Mouse (Mus musculus) Patski (cell line): Measurements from ENCODE around the gene Polrmt. TPM values are rescaled to one million over a fixed set of nuclear protein-coding genes. Genes with fewer than 3 reads are reported as not detected.

Experiments used
- ATAC-seq: fragments of 100-300 bp; one replicate; pipeline ENCODE4 v1.8.0; 2021
- CTCF ChIA-PET: fragments of 350-600 bp; sonication (Branson Sonifier 250); formaldehyde crosslinking; loops from one replicate; lab custom pipeline; 2022; ENCODE audit warnings: inconsistent platforms; lab: Charles Lee
- POLR2A ChIA-PET: fragments of 350-600 bp; sonication (Branson Sonifier 250); formaldehyde crosslinking; loops from one replicate; lab custom pipeline; 2022; ENCODE audit warnings: antibody characterized with exemption, inconsistent platforms; lab: Charles Lee
- DNase-seq: peaks from one replicate; pipeline ENCODE4 v3.0.0-alpha.2; 2011; ENCODE audit warnings: low read depth, low spot score
- H3K27me3 ChIP-seq: fragments of 371-371 bp; one replicate; pipeline ENCODE4 v1.5.1; 2021
- CTCF ChIP-seq: fragments of 100-300 bp; IDR thresholded peaks from one replicate; pipeline ENCODE4 v1.5.1; 2021
- in situ Hi-C: fragments of 300-500 bp; cut with MboI; formaldehyde crosslinking; loops from 3 replicates; pipeline ENCODE4 v1.11.1; 2018; ENCODE audit warnings: low pct_unique_long_range_greater_than_20kb, mixed read lengths
- polyA plus RNA-seq: library from polyadenylated mRNA; unstranded; gene quantifications from one replicate; pipeline ENCODE4 v1.2.3, GENCODE M21; 2021

Gene Polrmt
- polyA plus RNA-seq, 1 experiment from 2014 or later = 44.6 TPM

- CTCF ChIA-PET = interaction anchor here (0.6 to 2.8 kb wide), 10 partner anchors 9 to 91 kb away, joined by 3 to 18 read pairs (median 4); no protein-coding TSS in a partner anchor
- in situ Hi-C loops = loop anchor here (10.0 kb wide), 1 partner anchor 94 kb away; no protein-coding TSS in a partner anchor
- no peaks in the 10 kb centered on the region for H3K27me3 ChIP-seq
- POLR2A ChIA-PET = interaction anchor here (1.2 kb wide), 1 partner anchor 24 kb away, joined by 3 read pairs; no protein-coding TSS in a partner anchor
- ATAC-seq (no peak), DNase-seq (no peak)
- TF ChIP-seq CTCF = no peak
Measured at GRCm38 (mm10) chr10:79788386-79789158, 42.2 kb upstream of the Polrmt start.

- in situ Hi-C loops = loop anchor here (10.0 kb wide), 1 partner anchor 89 kb away; no protein-coding TSS in a partner anchor
- ATAC-seq (no peak), DNase-seq (no peak)
- no peaks in the 10 kb centered on the region for H3K27me3 ChIP-seq
- ChIA-PET CTCF (interaction anchor here (1.4 to 2.0 kb wide), 3 partner anchors 16 to 29 kb away, joined by 4 to 11 read pairs (median 4); no protein-coding TSS in a partner anchor), POLR2A (no interaction called here)
- no peak for TF ChIP-seq CTCF
Measured at GRCm38 (mm10) chr10:79783920-79784800, 37.8 kb upstream of the Polrmt start.

GRCm38 (mm10) chr10:79783050-79783449 is 36.7 kb upstream of the Polrmt start:
- DNase-seq (no peak), ATAC-seq (no peak)
- no peak for TF ChIP-seq CTCF
- ChIA-PET CTCF (no interaction called here), POLR2A (interaction anchor here (0.6 kb wide), 1 partner anchor 19 kb away, joined by 3 read pairs; no protein-coding TSS in a partner anchor)
- no peaks in the 10 kb centered on the region for H3K27me3 ChIP-seq
- in situ Hi-C loops = loop anchor here (10.0 kb wide), 1 partner anchor 88 kb away; no protein-coding TSS in a partner anchor

- TF ChIP-seq CTCF = no peak
- ATAC-seq (no peak), DNase-seq (no peak)
- CTCF ChIA-PET = no interaction called here
- no peaks in the 10 kb centered on the region for H3K27me3 ChIP-seq
- POLR2A ChIA-PET = no interaction called here
- in situ Hi-C loops = loop anchor here (10.0 kb wide), 1 partner anchor 87 kb away; no protein-coding TSS in a partner anchor
Measured at GRCm38 (mm10) chr10:79781956-79782355, 35.6 kb upstream of the Polrmt start.

GRCm38 (mm10) chr10:79781139-79781538 is 34.8 kb upstream of the Polrmt start:
- DNase-seq = no peak
- no peak for TF ChIP-seq CTCF
- no peak for ATAC-seq
- CTCF ChIA-PET = interaction anchor here (2.7 kb wide), 1 partner anchor 8 kb away, joined by 12 read pairs; no protein-coding TSS in a partner anchor
- in situ Hi-C loops = loop anchor here (10.0 kb wide), 1 partner anchor 86 kb away; no protein-coding TSS in a partner anchor
- POLR2A ChIA-PET = no interaction called here
- no peaks in the 10 kb centered on the region for H3K27me3 ChIP-seq

- no peak for DNase-seq
- ChIA-PET CTCF (interaction anchor here (0.6 to 2.7 kb wide), 10 partner anchors 8 to 75 kb away, joined by 3 to 21 read pairs (median 4); partner anchors contain the start of genes Misp and Rnf126), POLR2A (interaction anchor here (0.7 kb wide), 1 partner anchor 67 kb away, joined by 5 read pairs; no protein-coding TSS in a partner anchor)
- in situ Hi-C loops = loop anchor here (10.0 kb wide), 1 partner anchor 86 kb away; no protein-coding TSS in a partner anchor
- no peak for TF ChIP-seq CTCF
- no peaks in the 10 kb centered on the region for H3K27me3 ChIP-seq
- ATAC-seq = peak; percentile 51
Measured at GRCm38 (mm10) chr10:79780664-79781015, 34.3 kb upstream of the Polrmt start.

- ATAC-seq (peak; percentile 87), DNase-seq (peak; percentile 88)
- ChIA-PET POLR2A (interaction anchor here (0.7 to 1.9 kb wide), 2 partner anchors 12 to 66 kb away, joined by 5 to 8 read pairs; no protein-coding TSS in a partner anchor), CTCF (interaction anchor here (0.6 to 2.7 kb wide), 11 partner anchors 9 to 75 kb away, joined by 3 to 21 read pairs (median 4); partner anchors contain the start of genes Misp and Rnf126)
- in situ Hi-C loops = loop anchor here (10.0 kb wide), 1 partner anchor 85 kb away; no protein-coding TSS in a partner anchor
- no peak for TF ChIP-seq CTCF
- no peaks in the 10 kb centered on the region for H3K27me3 ChIP-seq
Measured at GRCm38 (mm10) chr10:79779784-79780663, 33.6 kb upstream of the Polrmt start.

- DNase-seq (no peak), ATAC-seq (no peak)
- no peak for TF ChIP-seq CTCF
- in situ Hi-C loops = no loop called here
- ChIA-PET CTCF (interaction anchor here (0.9 to 2.7 kb wide), 3 partner anchors 9 to 15 kb away, joined by 3 to 21 read pairs (median 12); no protein-coding TSS in a partner anchor), POLR2A (interaction anchor here (1.9 kb wide), 1 partner anchor 11 kb away, joined by 8 read pairs; no protein-coding TSS in a partner anchor)
- no peaks in the 10 kb centered on the region for H3K27me3 ChIP-seq
Measured at GRCm38 (mm10) chr10:79779193-79779592, 32.8 kb upstream of the Polrmt start.

GRCm38 (mm10) chr10:79778006-79778405 is 31.6 kb upstream of the Polrmt start:
- ATAC-seq (no peak), DNase-seq (no peak)
- in situ Hi-C loops = no loop called here
- ChIA-PET CTCF (interaction anchor here (1.2 to 1.5 kb wide), 2 partner anchors 9 to 17 kb away, joined by 3 to 9 read pairs; no protein-coding TSS in a partner anchor), POLR2A (interaction anchor here (1.9 kb wide), 1 partner anchor 10 kb away, joined by 8 read pairs; no protein-coding TSS in a partner anchor)
- no peak for TF ChIP-seq CTCF
- no peaks in the 10 kb centered on the region for H3K27me3 ChIP-seq
